Mouse (Mus musculus) embryonic facial prominence, embryonic 10.5 days (tissue): ENCODE measurements around the gene Tbc1d25. TPM values are rescaled to one million over a fixed set of nuclear protein-coding genes. Genes with fewer than 3 reads are reported as not detected.

Source experiments
- DNase-seq: peaks from one replicate; pipeline ENCODE4 v3.0.0-alpha.2; 2017; ENCODE audit warnings: low spot score
- H3K27ac ChIP-seq: fragments of 300-500 bp; sonication (generic); replicated peaks from 2 replicates; pipeline ENCODE4 v1.5.1; 2016; ENCODE audit warnings: mild to moderate bottlenecking
- H3K27me3 ChIP-seq: fragments of 300-500 bp; sonication (generic); replicated peaks from 2 replicates; pipeline ENCODE4 v1.6.1; 2016; ENCODE audit warnings: low read depth, mild to moderate bottlenecking; ENCODE audit not compliant: poor library complexity, severe bottlenecking
- H3K36me3 ChIP-seq: fragments of 300-500 bp; sonication (generic); replicated peaks from 2 replicates; pipeline ENCODE4 v1.6.1; 2016; ENCODE audit warnings: mild to moderate bottlenecking, moderate library complexity
- H3K4me1 ChIP-seq: fragments of 300-500 bp; sonication (generic); 2 replicates; pipeline ENCODE4 v1.6.1; 2016
- H3K4me3 ChIP-seq: fragments of 300-500 bp; sonication (generic); 2 replicates; pipeline ENCODE4 v1.5.1; 2016; ENCODE audit warnings: mild to moderate bottlenecking, moderate library complexity
- H3K9me3 ChIP-seq: fragments of 300-500 bp; sonication (generic); 2 replicates; pipeline ENCODE4 v1.6.1; 2016; ENCODE audit warnings: mild to moderate bottlenecking
- WGBS: fragments of 180-500 bp; shearing (Covaris S2); methylation state at CpG from one replicate; pipeline ENCODE4 v1.1.7; 2016; 5-methylcytosine and 5-hydroxymethylcytosine counted together
- polyA plus RNA-seq: library from polyadenylated mRNA; unstranded; fragments of >200 nt; fragmentation: Nextera tagmentation; extraction: Ambion mirVana; gene quantifications from 2 replicates; pipeline ENCODE4 v1.2.1, GENCODE M21; 2016

Gene Tbc1d25
- polyA plus RNA-seq, 1 experiment from 2014 or later = 10.4 TPM

GRCm38 (mm10) chrX:8206015-8206693 is 30.2 kb upstream of the Tbc1d25 start, which contains the start of gene Porcn:
Gene Porcn (minus strand): TSS chrX:8206525.
- Histone ChIP-seq H3K27ac (peak within 1 kb of the TSS; percentile 72), H3K4me3 (peak within 1 kb of the TSS; percentile 63), H3K4me1 (0 out of 2 replicates have a peak, but pooled peaks cover 3% of the 10 kb centered on the region), H3K36me3 (peaks cover 3% of the 10 kb centered on the region; the same call in 1 of the 2 replicates), H3K9me3 (no peaks in the 10 kb centered on the region), H3K27me3 (no peaks in the 10 kb centered on the region)
- DNase-seq = peak; percentile 88
- 12% methylated on average over 46 of the region's 46 CpGs for WGBS

- Histone ChIP-seq H3K4me1 (0 out of 2 replicates have a peak, but pooled peaks cover 3% of the 10 kb centered on the region), H3K9me3 (no peaks in the 10 kb centered on the region), H3K27ac (no peak overlapping the region), H3K36me3 (peaks cover 3% of the 10 kb centered on the region; the same call in 1 of the 2 replicates), H3K4me3 (peak overlapping the region; percentile 63), H3K27me3 (no peaks in the 10 kb centered on the region)
- DNase-seq = no peak
- 39% methylated on average over 7 of the region's 7 CpGs for WGBS
These were observed 29.6 kb upstream of the Tbc1d25 start for GRCm38 (mm10) chrX:8205551-8205950.

- H3K27me3 ChIP-seq = no peaks in the 10 kb centered on the region
- no peak overlapping the region; the same call in 1 of the 2 replicates for H3K4me3 ChIP-seq
- no peak overlapping the region for H3K27ac ChIP-seq
- no peak for DNase-seq
- H3K9me3 ChIP-seq = no peaks in the 10 kb centered on the region
- 0 out of 2 replicates have a peak, but pooled peaks cover 3% of the 10 kb centered on the region for H3K4me1 ChIP-seq
- 70% methylated on average over 4 of the region's 4 CpGs for WGBS
- peaks cover 3% of the 10 kb centered on the region; the same call in 1 of the 2 replicates for H3K36me3 ChIP-seq
These were observed 29.1 kb upstream of the Tbc1d25 start for GRCm38 (mm10) chrX:8205088-8205487.

- Histone ChIP-seq H3K27ac (no peak overlapping the region), H3K4me3 (no peak overlapping the region), H3K27me3 (no peaks in the 10 kb centered on the region), H3K9me3 (no peaks in the 10 kb centered on the region), H3K4me1 (0 out of 2 replicates have a peak, but pooled peaks cover 3% of the 10 kb centered on the region), H3K36me3 (peaks cover 3% of the 10 kb centered on the region; the same call in 1 of the 2 replicates)
- WGBS = 87% methylated on average over 10 of the region's 10 CpGs
- no peak for DNase-seq
These were observed 28.1 kb upstream of the Tbc1d25 start for GRCm38 (mm10) chrX:8204076-8204475.

GRCm38 (mm10) chrX:8203105-8203504 is 27.1 kb upstream of the Tbc1d25 start:
- Histone ChIP-seq H3K36me3 (peaks cover 3% of the 10 kb centered on the region; the same call in 1 of the 2 replicates), H3K27me3 (no peaks in the 10 kb centered on the region), H3K4me3 (no peak overlapping the region), H3K27ac (no peak overlapping the region), H3K4me1 (0 out of 2 replicates have a peak, but pooled peaks cover 3% of the 10 kb centered on the region), H3K9me3 (no peaks in the 10 kb centered on the region)
- WGBS = 92% methylated on average over 14 of the region's 14 CpGs
- DNase-seq = no peak

GRCm38 (mm10) chrX:8193419-8193723 is 17.4 kb upstream of the Tbc1d25 start, which contains the start of gene Ebp:
Gene Ebp (minus strand): TSS chrX:8193512.
- Histone ChIP-seq H3K27me3 (no peaks in the 10 kb centered on the region), H3K9me3 (no peaks in the 10 kb centered on the region), H3K27ac (peak within 1 kb of the TSS; percentile 87), H3K4me3 (peak within 1 kb of the TSS; percentile 66), H3K36me3 (no peaks in the 10 kb centered on the region), H3K4me1 (no peaks in the 10 kb centered on the region)
- WGBS = 20% methylated on average over 10 of the region's 10 CpGs
- no peak for DNase-seq

GRCm38 (mm10) chrX:8192640-8193418 is 16.8 kb upstream of the Tbc1d25 start:
- H3K4me3 ChIP-seq = peak overlapping the region; percentile 66
- H3K9me3 ChIP-seq = no peaks in the 10 kb centered on the region
- H3K36me3 ChIP-seq = no peaks in the 10 kb centered on the region; the same call in 1 of the 2 replicates
- peak; percentile 84 for DNase-seq
- no peaks in the 10 kb centered on the region for H3K4me1 ChIP-seq
- WGBS = 14% methylated on average over 38 of the region's 38 CpGs
- H3K27ac ChIP-seq = peak overlapping the region; percentile 87
- H3K27me3 ChIP-seq = no peaks in the 10 kb centered on the region

- Histone ChIP-seq H3K4me3 (peak overlapping the region; percentile 66), H3K4me1 (no peaks in the 10 kb centered on the region), H3K36me3 (no peaks in the 10 kb centered on the region; the same call in 1 of the 2 replicates), H3K27me3 (no peaks in the 10 kb centered on the region), H3K27ac (peak overlapping the region; percentile 87), H3K9me3 (no peaks in the 10 kb centered on the region)
- 12% methylated on average over 13 of the region's 13 CpGs for WGBS
- DNase-seq = no peak
These were observed 16.2 kb upstream of the Tbc1d25 start for GRCm38 (mm10) chrX:8192126-8192639.

GRCm38 (mm10) chrX:8182871-8183540 is 7.0 kb upstream of the Tbc1d25 start:
- no peak for DNase-seq
- peaks cover 16% of the 10 kb centered on the region; the same call in 1 of the 2 replicates for H3K36me3 ChIP-seq
- no peaks in the 10 kb centered on the region for H3K4me1 ChIP-seq
- H3K9me3 ChIP-seq = no peaks in the 10 kb centered on the region
- no peaks in the 10 kb centered on the region for H3K27me3 ChIP-seq
- no peak overlapping the region for H3K4me3 ChIP-seq
- H3K27ac ChIP-seq = no peak overlapping the region
- 10% methylated on average over 7 of the region's 7 CpGs for WGBS

- H3K36me3 ChIP-seq = no peaks in the 10 kb centered on the region
These were observed 3.7 kb upstream of the Tbc1d25 start for GRCm38 (mm10) chrX:8179646-8180045.

GRCm38 (mm10) chrX:8178871-8179270 is 2.9 kb upstream of the Tbc1d25 start:
- H3K36me3 ChIP-seq = no peaks in the 10 kb centered on the region
- H3K9me3 ChIP-seq = no peaks in the 10 kb centered on the region
- no peaks in the 10 kb centered on the region for H3K4me1 ChIP-seq
- no peak overlapping the region for H3K4me3 ChIP-seq
- WGBS = 92% methylated on average over 2 of the region's 2 CpGs
- H3K27ac ChIP-seq = no peak overlapping the region
- no peaks in the 10 kb centered on the region for H3K27me3 ChIP-seq
- DNase-seq = no peak

More at GRCm38 (mm10) chrX:8179646-8180045, 3.7 kb upstream of the Tbc1d25 start:
- Histone ChIP-seq H3K9me3 (no peaks in the 10 kb centered on the region), H3K4me3 (no peak overlapping the region), H3K27ac (no peak overlapping the region), H3K4me1 (no peaks in the 10 kb centered on the region), H3K27me3 (no peaks in the 10 kb centered on the region)
- no peak for DNase-seq
- 90% methylated on average over 5 of the region's 5 CpGs for WGBS

- 15% methylated on average over 4 of the region's 4 CpGs for WGBS
- peaks cover 5% of the 10 kb centered on the region; the same call in 1 of the 2 replicates for H3K36me3 ChIP-seq
- no peaks in the 10 kb centered on the region for H3K9me3 ChIP-seq
- DNase-seq = no peak
- peak overlapping the region; percentile 65 for H3K4me3 ChIP-seq
- no peaks in the 10 kb centered on the region for H3K27me3 ChIP-seq
- no peaks in the 10 kb centered on the region for H3K4me1 ChIP-seq
- H3K27ac ChIP-seq = peak overlapping the region; percentile 80
These were observed 845 bp downstream of the Tbc1d25 start for GRCm38 (mm10) chrX:8175169-8175503.
